Mouse (Mus musculus): Measurements from ENCODE around the gene Arfgap1. TPM values are rescaled to one million over a fixed set of nuclear protein-coding genes. Genes with fewer than 3 reads are reported as not detected.
A peak's percentile ranks its signal among the peaks of the same experiment; 100 is the strongest.

Gene Arfgap1
- polyA plus RNA-seq, 1 experiment from 2014 or later = 71.7 TPM

GRCm38 (mm10) chr2:180990347-180990746 is 23.3 kb downstream of the Arfgap1 start:
- H3K4me1 ChIP-seq (ENCODE audit: control insufficient read depth, insufficient read depth, low read length) = no peaks in the 10 kb centered on the region
- no peak overlapping the region for H3K9ac ChIP-seq (ENCODE audit: low read length)
- DNase-seq (ENCODE audit: low spot score) (peak; percentile 13), ATAC-seq (no peak)
- H3K9me3 ChIP-seq (replicated peaks; ENCODE audit: control insufficient read depth, low read length) = no peaks in the 10 kb centered on the region
- H3K27me3 ChIP-seq (replicated peaks; ENCODE audit: control insufficient read depth, insufficient read depth, low read length) = no peaks in the 10 kb centered on the region
- H3K4me2 ChIP-seq (ENCODE audit: low read length) = no peak overlapping the region
- WGBS = 63% methylated on average over 4 of the region's 4 CpGs
- H3K36me3 ChIP-seq (ENCODE audit: control insufficient read depth, insufficient read depth, low read length) = no peaks in the 10 kb centered on the region
- H3K4me3 ChIP-seq (ENCODE audit: low read depth, low read length) = no peak overlapping the region
- H3K27ac ChIP-seq (ENCODE audit: low read depth, low read length) = no peak overlapping the region

DNA sequence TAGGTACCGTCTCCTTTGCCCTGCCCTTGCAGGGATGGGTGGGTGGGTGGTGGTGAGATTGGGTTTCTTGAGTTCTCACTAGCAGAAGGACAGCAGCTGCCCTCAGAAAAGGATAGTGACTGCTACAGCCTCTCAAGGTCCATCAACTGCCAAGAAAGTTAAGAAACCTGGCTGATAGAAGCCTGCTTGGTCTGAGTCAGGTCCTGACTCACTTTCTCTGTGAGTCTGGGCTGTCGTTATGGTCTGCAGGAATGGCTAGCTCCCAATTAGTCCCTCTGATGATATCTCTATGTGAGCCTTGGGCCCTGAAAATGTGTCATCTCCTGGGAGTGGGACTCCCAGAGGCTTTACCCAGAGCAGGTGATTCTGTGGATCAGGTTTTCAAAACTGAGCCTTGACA is 27.3 kb downstream of the Arfgap1 start:
- H3K27me3 ChIP-seq (replicated peaks; ENCODE audit: control insufficient read depth, insufficient read depth, low read length) = no peaks in the 10 kb centered on the region
- no peak overlapping the region for H3K4me3 ChIP-seq (ENCODE audit: low read depth, low read length)
- DNase-seq (ENCODE audit: low spot score) = no peak
- no peak overlapping the region for H3K9ac ChIP-seq (ENCODE audit: low read length)
- H3K36me3 ChIP-seq (ENCODE audit: control insufficient read depth, insufficient read depth, low read length) = no peaks in the 10 kb centered on the region
- ATAC-seq = no peak
- no peak overlapping the region for H3K27ac ChIP-seq (ENCODE audit: low read depth, low read length)
- no peaks in the 10 kb centered on the region for H3K4me1 ChIP-seq (ENCODE audit: control insufficient read depth, insufficient read depth, low read length)
- H3K4me2 ChIP-seq (ENCODE audit: low read length) = no peak overlapping the region
- H3K9me3 ChIP-seq (replicated peaks; ENCODE audit: control insufficient read depth, low read length) = no peaks in the 10 kb centered on the region
- 83% methylated on average over 2 of the region's 2 CpGs for WGBS

DNA sequence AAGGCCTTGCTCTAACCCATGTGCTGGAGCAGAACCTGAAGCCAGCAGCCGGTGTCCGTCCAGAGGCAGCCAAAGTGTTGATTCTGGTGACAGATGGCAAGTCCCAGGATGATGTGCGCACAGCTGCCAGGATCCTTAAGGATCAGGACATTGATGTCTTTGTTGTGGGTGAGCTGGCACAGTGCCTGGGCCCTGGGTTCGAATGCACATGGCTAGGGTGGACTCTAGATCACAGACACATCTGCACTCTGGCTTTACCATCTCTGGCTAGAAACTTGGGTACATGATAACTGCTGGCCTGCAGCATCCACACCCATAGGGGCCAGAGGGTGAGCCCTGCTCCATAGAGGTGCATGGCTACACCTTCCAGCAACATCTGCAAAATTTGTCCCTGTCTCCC is 28.4 kb downstream of the Arfgap1 start:
- no peak for DNase-seq (ENCODE audit: low spot score)
- Histone ChIP-seq H3K4me2 (ENCODE audit: low read length) (no peak overlapping the region), H3K9ac (ENCODE audit: low read length) (no peak overlapping the region), H3K9me3 (replicated peaks; ENCODE audit: control insufficient read depth, low read length) (no peaks in the 10 kb centered on the region), H3K27me3 (replicated peaks; ENCODE audit: control insufficient read depth, insufficient read depth, low read length) (no peaks in the 10 kb centered on the region), H3K4me1 (ENCODE audit: control insufficient read depth, insufficient read depth, low read length) (no peaks in the 10 kb centered on the region), H3K4me3 (ENCODE audit: low read depth, low read length) (no peak overlapping the region), H3K36me3 (ENCODE audit: control insufficient read depth, insufficient read depth, low read length) (no peaks in the 10 kb centered on the region), H3K27ac (ENCODE audit: low read depth, low read length) (no peak overlapping the region)
- ATAC-seq = no peak
- WGBS = 86% methylated on average over 4 of the region's 4 CpGs

DNA sequence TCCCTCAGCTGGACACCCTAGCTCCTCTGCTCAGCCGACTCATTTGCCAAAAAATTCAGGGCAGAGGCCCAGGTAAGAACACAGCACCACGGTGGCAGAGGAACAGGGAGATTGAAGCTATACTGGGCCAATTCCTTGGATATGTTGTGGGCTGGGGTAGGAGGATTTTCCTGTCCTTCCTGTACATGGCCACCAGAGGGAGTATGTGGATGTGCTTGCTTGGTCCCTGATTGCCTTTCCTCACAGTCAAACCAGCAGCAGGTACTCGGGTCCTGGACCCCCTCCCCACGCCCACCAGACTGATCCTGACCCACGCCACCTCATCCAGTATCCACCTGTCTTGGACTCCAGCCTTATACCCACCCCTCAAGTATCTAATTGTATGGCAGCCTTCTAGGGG is 29.4 kb downstream of the Arfgap1 start:
- H3K4me2 ChIP-seq (ENCODE audit: low read length) = no peak overlapping the region
- 6% methylated on average over 5 of the region's 5 CpGs for WGBS
- H3K36me3 ChIP-seq (ENCODE audit: control insufficient read depth, insufficient read depth, low read length) = no peaks in the 10 kb centered on the region
- no peaks in the 10 kb centered on the region for H3K9me3 ChIP-seq (replicated peaks; ENCODE audit: control insufficient read depth, low read length)
- no peak overlapping the region for H3K27ac ChIP-seq (ENCODE audit: low read depth, low read length)
- ATAC-seq = peak; percentile 81
- H3K27me3 ChIP-seq (replicated peaks; ENCODE audit: control insufficient read depth, insufficient read depth, low read length) = no peaks in the 10 kb centered on the region
- H3K4me3 ChIP-seq (ENCODE audit: low read depth, low read length) = no peak overlapping the region
- peak; percentile 81 for DNase-seq (ENCODE audit: low spot score)
- H3K9ac ChIP-seq (ENCODE audit: low read length) = no peak overlapping the region
- H3K4me1 ChIP-seq (ENCODE audit: control insufficient read depth, insufficient read depth, low read length) = no peaks in the 10 kb centered on the region

DNA sequence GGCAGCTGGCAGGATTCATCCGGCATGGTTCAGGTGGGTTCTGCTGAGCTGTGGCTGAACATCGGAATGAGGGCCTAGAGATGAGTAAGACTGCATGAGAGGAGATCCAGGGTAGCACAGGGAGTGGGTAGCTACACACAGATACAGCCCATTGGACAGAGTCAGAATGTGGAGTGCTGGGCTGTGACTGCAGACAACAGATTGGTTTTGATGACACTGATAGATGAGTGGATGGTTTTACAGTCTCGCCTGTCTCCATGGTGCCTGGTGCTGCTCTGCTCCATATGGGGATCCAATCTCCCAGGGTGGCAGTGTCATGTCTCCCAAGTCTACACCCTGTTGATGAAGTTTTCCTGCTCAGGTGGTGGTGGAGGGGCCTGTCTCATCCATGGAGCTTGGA is 29.9 kb downstream of the Arfgap1 start:
- no peak; the same call in 1 of the 2 replicates for ATAC-seq
- Histone ChIP-seq H3K27me3 (replicated peaks; ENCODE audit: control insufficient read depth, insufficient read depth, low read length) (no peaks in the 10 kb centered on the region), H3K9me3 (replicated peaks; ENCODE audit: control insufficient read depth, low read length) (no peaks in the 10 kb centered on the region), H3K4me2 (ENCODE audit: low read length) (no peak overlapping the region), H3K36me3 (ENCODE audit: control insufficient read depth, insufficient read depth, low read length) (no peaks in the 10 kb centered on the region), H3K27ac (ENCODE audit: low read depth, low read length) (no peak overlapping the region), H3K4me3 (ENCODE audit: low read depth, low read length) (no peak overlapping the region), H3K4me1 (ENCODE audit: control insufficient read depth, insufficient read depth, low read length) (no peaks in the 10 kb centered on the region), H3K9ac (ENCODE audit: low read length) (no peak overlapping the region)
- 75% methylated on average over 3 of the region's 3 CpGs for WGBS
- no peak for DNase-seq (ENCODE audit: low spot score)

GRCm38 (mm10) chr2:181007054-181007453 is 40.0 kb downstream of the Arfgap1 start:
- DNase-seq (ENCODE audit: low spot score) (no peak), ATAC-seq (no peak)
- Histone ChIP-seq H3K9ac (ENCODE audit: low read length) (no peak overlapping the region), H3K4me2 (ENCODE audit: low read length) (no peak overlapping the region), H3K27ac (ENCODE audit: low read depth, low read length) (no peak overlapping the region), H3K4me1 (ENCODE audit: control insufficient read depth, insufficient read depth, low read length) (no peaks in the 10 kb centered on the region), H3K36me3 (ENCODE audit: control insufficient read depth, insufficient read depth, low read length) (no peaks in the 10 kb centered on the region), H3K27me3 (replicated peaks; ENCODE audit: control insufficient read depth, insufficient read depth, low read length) (no peaks in the 10 kb centered on the region), H3K9me3 (replicated peaks; ENCODE audit: control insufficient read depth, low read length) (no peaks in the 10 kb centered on the region), H3K4me3 (ENCODE audit: low read depth, low read length) (no peak overlapping the region)
- 77% methylated on average over 4 of the region's 4 CpGs for WGBS

- H3K36me3 ChIP-seq (ENCODE audit: control insufficient read depth, insufficient read depth, low read length) = no peaks in the 10 kb centered on the region
- no peak overlapping the region for H3K27ac ChIP-seq (ENCODE audit: low read depth, low read length)
- no peaks in the 10 kb centered on the region for H3K27me3 ChIP-seq (replicated peaks; ENCODE audit: control insufficient read depth, insufficient read depth, low read length)
- WGBS = 68% methylated on average over 5 of the region's 5 CpGs
- no peaks in the 10 kb centered on the region for H3K9me3 ChIP-seq (replicated peaks; ENCODE audit: control insufficient read depth, low read length)
- ATAC-seq (no peak), DNase-seq (ENCODE audit: low spot score) (no peak)
- no peaks in the 10 kb centered on the region for H3K4me1 ChIP-seq (ENCODE audit: control insufficient read depth, insufficient read depth, low read length)
- no peak overlapping the region for H3K4me2 ChIP-seq (ENCODE audit: low read length)
- H3K4me3 ChIP-seq (ENCODE audit: low read depth, low read length) = no peak overlapping the region
- no peak overlapping the region for H3K9ac ChIP-seq (ENCODE audit: low read length)
Observed at GRCm38 (mm10) chr2:181008339-181008738, 41.3 kb downstream of the Arfgap1 start.

DNA sequence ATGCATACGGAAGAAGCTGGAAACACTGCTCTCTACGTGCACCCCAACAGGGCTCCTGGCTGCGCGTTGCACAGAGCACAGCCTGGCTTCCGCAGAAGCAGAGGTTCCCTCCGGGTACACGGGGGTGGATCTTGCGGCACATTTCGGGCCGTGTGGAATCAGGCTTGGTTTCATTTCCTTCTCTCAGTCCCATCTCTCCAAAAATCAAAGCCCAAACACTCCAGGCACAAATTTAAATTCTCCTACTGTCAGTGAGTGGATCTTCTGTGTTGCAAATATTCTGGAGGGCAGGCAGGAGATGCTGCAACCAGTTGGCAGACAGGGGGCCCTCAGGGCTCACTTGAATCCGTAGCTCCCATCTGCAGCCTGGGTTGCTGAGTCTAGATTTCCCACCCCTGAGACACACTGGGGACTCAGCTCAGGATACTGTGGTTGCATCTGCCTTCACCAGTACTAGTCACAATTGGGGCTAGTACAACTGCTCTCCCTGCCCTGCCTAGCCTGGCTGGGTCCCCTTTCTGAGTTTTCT is 64.4 kb downstream of the Arfgap1 start:
- no peak overlapping the region for H3K27ac ChIP-seq (ENCODE audit: low read depth, low read length)

More for the DNA sequence above, 64.4 kb downstream of the Arfgap1 start:
- Histone ChIP-seq H3K27me3 (replicated peaks; ENCODE audit: control insufficient read depth, insufficient read depth, low read length) (no peaks in the 10 kb centered on the region), H3K4me3 (ENCODE audit: low read depth, low read length) (no peak overlapping the region), H3K36me3 (ENCODE audit: control insufficient read depth, insufficient read depth, low read length) (no peaks in the 10 kb centered on the region), H3K4me1 (ENCODE audit: control insufficient read depth, insufficient read depth, low read length) (no peaks in the 10 kb centered on the region), H3K4me2 (ENCODE audit: low read length) (no peak overlapping the region), H3K9me3 (replicated peaks; ENCODE audit: control insufficient read depth, low read length) (no peaks in the 10 kb centered on the region), H3K9ac (ENCODE audit: low read length) (no peak overlapping the region)
- WGBS = 86% methylated on average over 11 of the region's 11 CpGs
- no peak for DNase-seq (ENCODE audit: low spot score)
- no peak for ATAC-seq

Measured in forebrain, embryonic 14.5 days (tissue).